Mouse (Mus musculus) embryonic fibroblast, embryonic 13.5 days (primary cell): ENCODE data around the gene Prss53.

ENCODE experiments used
- CTCF ChIP-seq: IDR thresholded peaks from 2 replicates; pipeline ENCODE4 v1.5.1; 2011; ENCODE audit warnings: mild to moderate bottlenecking, control low read depth, low read length, moderate library complexity, borderline replicate concordance; ENCODE audit not compliant: insufficient read depth
- POLR2A ChIP-seq: IDR thresholded peaks from 2 replicates; pipeline ENCODE4 v1.6.1; 2011; ENCODE audit warnings: low read depth, mild to moderate bottlenecking, control low read depth, low read length, moderate library complexity

DNA sequence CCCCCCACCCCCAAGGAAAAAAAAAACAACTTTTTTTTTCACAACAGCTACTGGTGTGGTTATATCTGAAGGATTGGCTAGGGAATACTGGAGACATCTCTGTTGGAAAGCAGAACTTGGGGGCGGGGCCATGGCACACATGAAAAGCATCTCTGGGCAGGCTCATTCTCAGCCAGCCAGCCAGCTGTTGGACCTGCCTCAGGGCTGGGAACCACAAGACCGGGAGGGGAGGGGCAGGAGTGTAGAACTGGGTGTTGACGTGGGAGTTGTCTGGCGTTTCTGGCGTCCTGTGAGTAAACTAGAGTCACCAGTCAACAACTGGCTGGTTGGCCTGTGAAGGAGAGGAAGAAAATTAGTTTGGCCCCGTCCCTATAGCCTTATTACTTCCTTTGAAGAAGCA lies 4.8 kb downstream of the Prss53 start:
- TF ChIP-seq CTCF = no peak
- no peak for TF ChIP-seq POLR2A
